Comparison of ENCODE assay signal across 8 mouse cellular contexts in genomic region chr3:88144648-88145410, GRCm38 (mm10). TPM values are rescaled to one million over a fixed set of nuclear protein-coding genes. Genes with fewer than 3 reads are reported as not detected.
DNase-seq lines count a peak whose midpoint lies in the region; ATAC-seq and TF ChIP-seq lines count a peak whose summit lies in the region.

No protein-coding gene starts in this region.

- ATAC-seq in intestine, embryonic 16.5 days, result no peak

- peak overlapping the region; percentile 99 for H3K27ac ChIP-seq in heart, adult 2 months
- H3K27ac ChIP-seq in embryonic fibroblast, embryonic 13.5 days (ENCODE audit: insufficient read depth, low read length), result peak overlapping the region; percentile 93
- peak overlapping the region; percentile 100 for H3K27ac ChIP-seq in intestine, embryonic 16.5 days (ENCODE audit: low read length)
- peak overlapping the region; percentile 92 for H3K27ac ChIP-seq in midbrain, embryonic 10.5 days (replicated peaks)

- H3K36me3 ChIP-seq in heart, adult 2 months (ENCODE audit: control insufficient read depth, insufficient read depth, low read length), result peaks cover 16% of the 10 kb centered on the region
- no peaks in the 10 kb centered on the region for H3K36me3 ChIP-seq in intestine, embryonic 16.5 days (ENCODE audit: control insufficient read depth, insufficient read depth, low read length)
- H3K36me3 ChIP-seq in midbrain, embryonic 10.5 days, result no peaks in the 10 kb centered on the region

- peak overlapping the region; percentile 96 for H3K4me3 ChIP-seq in heart, adult 2 months
- H3K4me3 ChIP-seq in embryonic fibroblast, embryonic 13.5 days (ENCODE audit: insufficient read depth, low read length), result peak overlapping the region; percentile 67
- H3K4me3 ChIP-seq in intestine, embryonic 16.5 days (ENCODE audit: low read length), result peak overlapping the region; percentile 90
- peak overlapping the region; percentile 87 for H3K4me3 ChIP-seq in midbrain, embryonic 10.5 days

- H3K79me2 ChIP-seq in heart, adult 2 months (replicated peaks; ENCODE audit: control insufficient read depth, insufficient read depth, low read length), result peaks cover 15% of the 10 kb centered on the region

- peak in 1 of 2 experiments; percentile 46 for DNase-seq in heart, adult 2 months
- no peak for DNase-seq in heart, postnatal 25 days (ENCODE audit: low spot score)
- DNase-seq in midbrain, embryonic 10.5 days (ENCODE audit: low spot score), result no peak
- DNase-seq in retina, embryonic 14.5 days (ENCODE audit: low spot score), result no peak
- DNase-seq in ovary, adult 18-20 months (ENCODE audit: low spot score), result no peak
- no peak for DNase-seq in spleen, postnatal 14 days (ENCODE audit: low spot score in 2 of 2)

- no peak for TF ChIP-seq CTCF in heart, adult 2 months (IDR thresholded peaks at IDR 0.05)
- no peak for TF ChIP-seq CTCF in embryonic fibroblast, embryonic 13.5 days (IDR thresholded peaks at IDR 0.05; ENCODE audit: borderline replicate concordance, insufficient read depth, low read length)

- TF ChIP-seq POLR2A in heart, adult 2 months (IDR thresholded peaks at IDR 0.05; ENCODE audit: insufficient read depth, low read depth, low read length), result no peak
- no peak for TF ChIP-seq POLR2A in embryonic fibroblast, embryonic 13.5 days (IDR thresholded peaks at IDR 0.05; ENCODE audit: low read depth, low read length)

- 13% methylated on average over 6 of the region's 6 CpGs for WGBS in heart, adult 2 months
- WGBS in intestine, embryonic 16.5 days, result 40% methylated on average over 6 of the region's 6 CpGs
- 73% methylated on average over 6 of the region's 6 CpGs for WGBS in midbrain, embryonic 10.5 days

- no peak for TF ChIP-seq EP300 in heart, adult 2 months (IDR thresholded peaks at IDR 0.05; ENCODE audit: insufficient read depth, low read depth, low read length)

- H3K9ac ChIP-seq in heart, adult 2 months (ENCODE audit: low read depth, low read length), result peak overlapping the region; percentile 74
- H3K9ac ChIP-seq in intestine, embryonic 16.5 days (ENCODE audit: low read depth, low read length), result peak overlapping the region; percentile 93

- H3K9me3 ChIP-seq in intestine, embryonic 16.5 days (ENCODE audit: control insufficient read depth, low read length), result no peaks in the 10 kb centered on the region
- H3K9me3 ChIP-seq in midbrain, embryonic 10.5 days (replicated peaks), result no peaks in the 10 kb centered on the region

- peak overlapping the region; percentile 79 for H3K4me2 ChIP-seq in intestine, embryonic 16.5 days (ENCODE audit: low read depth, low read length)

- peaks cover 59% of the 10 kb centered on the region for H3K4me1 ChIP-seq in heart, adult 2 months (ENCODE audit: control insufficient read depth, insufficient read depth, low read length)
- peaks cover 29% of the 10 kb centered on the region for H3K4me1 ChIP-seq in embryonic fibroblast, embryonic 13.5 days (ENCODE audit: control insufficient read depth, insufficient read depth, low read length)
- H3K4me1 ChIP-seq in intestine, embryonic 16.5 days (ENCODE audit: control insufficient read depth, insufficient read depth, low read length), result peaks cover 78% of the 10 kb centered on the region
- peaks cover 91% of the 10 kb centered on the region for H3K4me1 ChIP-seq in midbrain, embryonic 10.5 days

- H3K27me3 ChIP-seq in heart, adult 2 months (ENCODE audit: control insufficient read depth, insufficient read depth, low read length), result no peaks in the 10 kb centered on the region
- no peaks in the 10 kb centered on the region for H3K27me3 ChIP-seq in intestine, embryonic 16.5 days (replicated peaks; ENCODE audit: control insufficient read depth, insufficient read depth, low read length)
- peaks cover 23% of the 10 kb centered on the region for H3K27me3 ChIP-seq in midbrain, embryonic 10.5 days (ENCODE audit: low read depth, poor library complexity, severe bottlenecking)

- intact Hi-C loops in heart, adult 2 months (cut with DNase I), result loop anchor here (5.0 kb wide), 1 partner anchor 163 kb away; no protein-coding TSS in a partner anchor
- intact Hi-C loops in heart, postnatal 25 days (cut with DNase I), result no loop called here

RNA-seq across cellular contexts. Expression of gene Mef2d, which starts 2.7 kb away (rescaled TPM):
- total RNA-seq in heart, adult 2 months (2021), result 100 to 1,000 TPM; 118 to 129 TPM
- polyA plus RNA-seq in heart, adult 2 months (2012; rRNA removed), result 119 and 122 TPM in 2 replicates
- 100 to 1,000 TPM; 111 to 122 TPM for total RNA-seq in heart, postnatal 25 days (2021)
- polyA plus RNA-seq in embryonic fibroblast, embryonic 13.5 days (2011; ENCODE audit: insufficient read length, low read depth, missing spikeins), result 49.1 and 57.0 TPM in 2 replicates
- 13.7 and 23.2 TPM in 2 replicates for polyA plus RNA-seq in intestine, embryonic 16.5 days (2015; fragmentation: Nextera tagmentation; extraction: Ambion mirVana)
- 8.2 and 11.0 TPM in 2 replicates for polyA plus RNA-seq in midbrain, embryonic 10.5 days (2016; fragmentation: Nextera tagmentation; extraction: Ambion mirVana)
